Mouse (Mus musculus) gastrocnemius, adult 8-10 months (tissue): ENCODE data around the gene Fgg. TPM values are rescaled to one million over a fixed set of nuclear protein-coding genes. Genes with fewer than 3 reads are reported as not detected.

Experiments used
- DNase-seq, 2 experiments: peaks; one replicate each; pipeline ENCODE4 v3.0.0; 2022; ENCODE audit warnings: low spot score in 2 of 2
- total RNA-seq, 4 experiments: library from RNA; stranded (reverse); gene quantifications; 2 replicates each; pipeline ENCODE4 v1.2.4; 2022

Fgg gene
- total RNA-seq, 4 experiments from 2014 or later = 0.70 TPM; not detected in 3

- DNase-seq = no peak
Measured at GRCm38 (mm10) chr3:83025475-83026301, 18.2 kb downstream of the Fgg start, which contains the start of gene Fga. Gene Fga, plus strand, starts transcription at chr3:83026076.

GRCm38 (mm10) chr3:83027546-83028251 is 20.2 kb downstream of the Fgg start:
- no peak for DNase-seq

GRCm38 (mm10) chr3:83030331-83030730 is 22.8 kb downstream of the Fgg start:
- DNase-seq = no peak

GRCm38 (mm10) chr3:83032746-83033308 is 25.3 kb downstream of the Fgg start:
- DNase-seq = no peak

- no peak for DNase-seq
Measured at GRCm38 (mm10) chr3:83033801-83034200, 26.3 kb downstream of the Fgg start.

GRCm38 (mm10) chr3:83038865-83039264 is 31.3 kb downstream of the Fgg start:
- no peak for DNase-seq

- DNase-seq = no peak
Measured at GRCm38 (mm10) chr3:83039666-83040065, 32.1 kb downstream of the Fgg start.

- DNase-seq = no peak
Measured at GRCm38 (mm10) chr3:83042451-83042850, 34.9 kb downstream of the Fgg start.

- DNase-seq = no peak
Measured at GRCm38 (mm10) chr3:83046649-83047048, 39.1 kb downstream of the Fgg start.

GRCm38 (mm10) chr3:83049680-83050079 is 42.2 kb downstream of the Fgg start, which contains the start of gene Fgb:
Gene Fgb, minus strand, starts transcription at chr3:83049863.
- DNase-seq = no peak

GRCm38 (mm10) chr3:83050661-83051060 is 43.1 kb downstream of the Fgg start:
- no peak for DNase-seq

GRCm38 (mm10) chr3:83052102-83052501 is 44.6 kb downstream of the Fgg start:
- no peak for DNase-seq

GRCm38 (mm10) chr3:83053126-83053525 is 45.6 kb downstream of the Fgg start:
- DNase-seq = no peak

GRCm38 (mm10) chr3:83053758-83054157 is 46.2 kb downstream of the Fgg start:
- no peak for DNase-seq

GRCm38 (mm10) chr3:83054759-83055158 is 47.2 kb downstream of the Fgg start:
- no peak for DNase-seq

- DNase-seq = peak; percentile 97 to 98
Measured at GRCm38 (mm10) chr3:83055281-83056038, 47.9 kb downstream of the Fgg start, which contains the start of gene Plrg1. Gene Plrg1, plus strand, starts transcription at chr3:83055522.

GRCm38 (mm10) chr3:83057046-83057445 is 49.5 kb downstream of the Fgg start:
- no peak for DNase-seq
